Mouse (Mus musculus) forebrain, embryonic 16.5 days (tissue): ENCODE results near the gene Lrrfip2. TPM values are rescaled to one million over a fixed set of nuclear protein-coding genes. Genes with fewer than 3 reads are reported as not detected.

ENCODE experiments used
- ATAC-seq: fragments of 200-750 bp; cut with Nextera tagmentation; 2 replicates; pipeline ENCODE4 v1.8.0; 2017; ENCODE audit warnings: mild to moderate bottlenecking, moderate library complexity
- H3K27ac ChIP-seq: fragments of 300-500 bp; sonication (generic); 2 replicates; pipeline ENCODE4 v1.5.1; 2014; ENCODE audit warnings: low read length, control low read depth
- H3K27me3 ChIP-seq: fragments of 300-500 bp; sonication (generic); replicated peaks from 2 replicates; pipeline ENCODE4 v1.6.1; 2014; ENCODE audit warnings: low read length; ENCODE audit not compliant: control insufficient read depth, insufficient read depth
- H3K36me3 ChIP-seq: fragments of 300-500 bp; sonication (generic); 2 replicates; pipeline ENCODE4 v1.6.1; 2014; ENCODE audit not compliant: control insufficient read depth, insufficient read depth
- H3K4me1 ChIP-seq: fragments of 300-500 bp; sonication (generic); replicated peaks from 2 replicates; pipeline ENCODE4 v1.6.1; 2014; ENCODE audit warnings: low read length; ENCODE audit not compliant: control insufficient read depth, insufficient read depth
- H3K4me2 ChIP-seq: fragments of 300-500 bp; sonication (generic); 2 replicates; pipeline ENCODE4 v1.6.1; 2014; ENCODE audit warnings: mild to moderate bottlenecking, low read length, control low read depth
- H3K4me3 ChIP-seq: fragments of 300-500 bp; sonication (generic); replicated peaks from 2 replicates; pipeline ENCODE4 v1.5.1; 2014; ENCODE audit warnings: mild to moderate bottlenecking, low read length, control low read depth
- H3K9ac ChIP-seq: fragments of 300-500 bp; sonication (generic); replicated peaks from 2 replicates; pipeline ENCODE4 v1.6.1; 2014; ENCODE audit warnings: low read depth, low read length, control low read depth
- H3K9me3 ChIP-seq: fragments of 300-500 bp; sonication (generic); 2 replicates; pipeline ENCODE4 v1.6.1; 2016; ENCODE audit warnings: low read length; ENCODE audit not compliant: control insufficient read depth
- WGBS: fragments of 180-500 bp; shearing (Covaris S2); extraction: QIAGEN DNeasy Blood & Tissue Kit; methylation state at CpG from one replicate; pipeline ENCODE4 v1.1.7; 2014; 5-methylcytosine and 5-hydroxymethylcytosine counted together
- polyA plus RNA-seq: library from polyadenylated mRNA; unstranded; fragments of >200 nt; fragmentation: Nextera tagmentation; extraction: Ambion mirVana; gene quantifications from 2 replicates; pipeline ENCODE4 v1.2.1, GENCODE M21; 2015

Gene Lrrfip2
- polyA plus RNA-seq, 1 experiment from 2014 or later = 43.2 TPM

- 83% methylated on average over 3 of the region's 3 CpGs for WGBS
- H3K4me1 ChIP-seq = no peaks in the 10 kb centered on the region
- H3K9ac ChIP-seq = no peak overlapping the region
- no peak overlapping the region for H3K27ac ChIP-seq
- no peaks in the 10 kb centered on the region for H3K9me3 ChIP-seq
- H3K36me3 ChIP-seq = no peaks in the 10 kb centered on the region
- H3K4me2 ChIP-seq = no peak overlapping the region
- no peak for ATAC-seq
- no peak overlapping the region for H3K4me3 ChIP-seq
- H3K27me3 ChIP-seq = no peaks in the 10 kb centered on the region
Observed at GRCm38 (mm10) chr9:111100406-111100805, 17.0 kb upstream of the Lrrfip2 start.

GRCm38 (mm10) chr9:111103293-111103692, 14.1 kb upstream of the Lrrfip2 start:
- 85% methylated on average over 5 of the region's 5 CpGs for WGBS
- Histone ChIP-seq H3K4me1 (no peaks in the 10 kb centered on the region), H3K9me3 (no peaks in the 10 kb centered on the region), H3K4me3 (no peak overlapping the region), H3K27ac (no peak overlapping the region), H3K27me3 (no peaks in the 10 kb centered on the region), H3K36me3 (no peaks in the 10 kb centered on the region), H3K4me2 (no peak overlapping the region), H3K9ac (no peak overlapping the region)
- ATAC-seq = no peak

- Histone ChIP-seq H3K4me2 (no peak overlapping the region), H3K4me3 (no peak overlapping the region), H3K9ac (no peak overlapping the region), H3K27ac (no peak overlapping the region), H3K36me3 (no peaks in the 10 kb centered on the region), H3K4me1 (no peaks in the 10 kb centered on the region), H3K27me3 (no peaks in the 10 kb centered on the region), H3K9me3 (no peaks in the 10 kb centered on the region)
- WGBS = 92% methylated on average over 5 of the region's 5 CpGs
- ATAC-seq = no peak
Observed at GRCm38 (mm10) chr9:111103893-111104292, 13.5 kb upstream of the Lrrfip2 start.

- Histone ChIP-seq H3K27me3 (no peaks in the 10 kb centered on the region), H3K4me1 (no peaks in the 10 kb centered on the region), H3K36me3 (no peaks in the 10 kb centered on the region), H3K9ac (no peak overlapping the region), H3K4me3 (no peak overlapping the region), H3K27ac (no peak overlapping the region), H3K4me2 (no peak overlapping the region), H3K9me3 (no peaks in the 10 kb centered on the region)
- no peak for ATAC-seq
- 83% methylated on average over 3 of the region's 3 CpGs for WGBS
Observed at GRCm38 (mm10) chr9:111107863-111108262, 9.5 kb upstream of the Lrrfip2 start.

GRCm38 (mm10) chr9:111117794-111118251, 431 bp downstream of the Lrrfip2 start:
- no peaks in the 10 kb centered on the region for H3K36me3 ChIP-seq
- H3K9ac ChIP-seq = peak overlapping the region; percentile 95
- peaks cover 16% of the 10 kb centered on the region for H3K4me1 ChIP-seq
- no peaks in the 10 kb centered on the region for H3K27me3 ChIP-seq
- H3K9me3 ChIP-seq = no peaks in the 10 kb centered on the region
- under 1% methylated on average over 55 of the region's 56 CpGs for WGBS
- peak overlapping the region; percentile 72 for H3K4me2 ChIP-seq
- peak overlapping the region; percentile 66 for H3K27ac ChIP-seq
- peak; percentile 97 for ATAC-seq
- H3K4me3 ChIP-seq = peak overlapping the region; percentile 98

- Histone ChIP-seq H3K36me3 (no peaks in the 10 kb centered on the region), H3K9me3 (no peaks in the 10 kb centered on the region), H3K4me3 (peak overlapping the region; percentile 98), H3K4me2 (peak overlapping the region; percentile 72), H3K9ac (peak overlapping the region; percentile 95), H3K27me3 (no peaks in the 10 kb centered on the region), H3K27ac (peak overlapping the region; percentile 66), H3K4me1 (peaks cover 16% of the 10 kb centered on the region)
- under 1% methylated on average over 36 of the region's 52 CpGs for WGBS
- peak; percentile 87 for ATAC-seq
Observed at GRCm38 (mm10) chr9:111118252-111118890, 979 bp downstream of the Lrrfip2 start.

GRCm38 (mm10) chr9:111118891-111119441, 1.6 kb downstream of the Lrrfip2 start:
- Histone ChIP-seq H3K9ac (peak overlapping the region; percentile 95), H3K9me3 (no peaks in the 10 kb centered on the region), H3K4me3 (peak overlapping the region; percentile 98), H3K27ac (peak overlapping the region; percentile 66), H3K4me2 (peak overlapping the region; percentile 72), H3K36me3 (no peaks in the 10 kb centered on the region), H3K27me3 (no peaks in the 10 kb centered on the region), H3K4me1 (peaks cover 16% of the 10 kb centered on the region)
- WGBS = 9% methylated on average over 17 of the region's 17 CpGs
- ATAC-seq = no peak

- peaks cover 12% of the 10 kb centered on the region for H3K4me1 ChIP-seq
- 68% methylated on average over 5 of the region's 5 CpGs for WGBS
- H3K9me3 ChIP-seq = no peaks in the 10 kb centered on the region
- no peaks in the 10 kb centered on the region for H3K27me3 ChIP-seq
- no peak overlapping the region for H3K27ac ChIP-seq
- H3K4me2 ChIP-seq = no peak overlapping the region
- no peak for ATAC-seq
- no peak overlapping the region for H3K9ac ChIP-seq
- no peak overlapping the region for H3K4me3 ChIP-seq
- no peaks in the 10 kb centered on the region for H3K36me3 ChIP-seq
Observed at GRCm38 (mm10) chr9:111122446-111122845, 5.1 kb downstream of the Lrrfip2 start.

GRCm38 (mm10) chr9:111123336-111123735, 5.9 kb downstream of the Lrrfip2 start:
- WGBS = 77% methylated on average over 2 of the region's 2 CpGs
- H3K4me3 ChIP-seq = no peak overlapping the region
- H3K36me3 ChIP-seq = no peaks in the 10 kb centered on the region
- H3K4me2 ChIP-seq = no peak overlapping the region
- ATAC-seq = no peak
- H3K9me3 ChIP-seq = no peaks in the 10 kb centered on the region
- no peaks in the 10 kb centered on the region for H3K27me3 ChIP-seq
- H3K27ac ChIP-seq = no peak overlapping the region
- peaks cover 10% of the 10 kb centered on the region for H3K4me1 ChIP-seq
- H3K9ac ChIP-seq = no peak overlapping the region
